Mouse (Mus musculus) liver, embryonic 14.5 days (tissue): ENCODE measurements around the gene Slc5a3.

ENCODE experiments used
- CTCF ChIP-seq: IDR thresholded peaks from 2 replicates; pipeline ENCODE4 v1.5.1; 2016; ENCODE audit warnings: antibody characterized with exemption, low read depth, control low read depth
- EP300 ChIP-seq: IDR thresholded peaks from 2 replicates; pipeline ENCODE4 v1.6.1; 2016; ENCODE audit warnings: antibody characterized with exemption, low read depth

GRCm38 (mm10) chr16:92034676-92035075 is 23.4 kb upstream of the Slc5a3 start:
- TF ChIP-seq CTCF: no peak
- no peak for TF ChIP-seq EP300
